Mouse (Mus musculus): ENCODE measurements at regions not wholly inside any gene's neighbourhood (a gene's known extent, or its start where the extent isn't known, plus 50 kb on each side); places are given as distances from the start of the nearest gene placed in this dataset.

- TF ChIP-seq NANOG (IDR thresholded peaks at IDR 0.05; ENCODE audit: borderline replicate concordance, low read length) (no peak), CTCF (conservative IDR thresholded peaks at IDR 0.05; ENCODE audit: low read length) (no peak), POU5F1 (IDR thresholded peaks at IDR 0.05; ENCODE audit: borderline replicate concordance, low read length) (no peak)
- H3K4me3 ChIP-seq (replicated peaks; ENCODE audit: low read length): no peak overlapping the region
Measured at GRCm38 (mm10) chr11:19441936-19442335, 423.2 kb upstream of the Meis1 start.

GRCm38 (mm10) chr11:19455391-19456290 is 436.9 kb upstream of the Meis1 start:
- no peaks in the 10 kb centered on the region for H3K4me1 ChIP-seq (replicated peaks; ENCODE audit: low read depth, low read length)
- no peaks in the 10 kb centered on the region for H3K9me3 ChIP-seq (ENCODE audit: low read length)
- no peaks in the 10 kb centered on the region for H3K27me3 ChIP-seq (ENCODE audit: insufficient read depth, low read length)
- TF ChIP-seq CTCF (conservative IDR thresholded peaks at IDR 0.05; ENCODE audit: low read length) (no peak), NANOG (IDR thresholded peaks at IDR 0.05; ENCODE audit: borderline replicate concordance, low read length) (no peak), POU5F1 (IDR thresholded peaks at IDR 0.05; ENCODE audit: borderline replicate concordance, low read length) (no peak)
- H3K4me3 ChIP-seq (replicated peaks; ENCODE audit: low read length): no peak overlapping the region
- no peaks in the 10 kb centered on the region for H3K36me3 ChIP-seq (ENCODE audit: insufficient read depth, low read length)

More at GRCm38 (mm10) chr11:19441936-19442335, 423.2 kb upstream of the Meis1 start:
- Histone ChIP-seq H3K27me3 (ENCODE audit: insufficient read depth, low read length) (no peaks in the 10 kb centered on the region), H3K4me1 (replicated peaks; ENCODE audit: low read depth, low read length) (no peaks in the 10 kb centered on the region), H3K9me3 (ENCODE audit: low read length) (no peaks in the 10 kb centered on the region), H3K36me3 (ENCODE audit: insufficient read depth, low read length) (no peaks in the 10 kb centered on the region)

- Histone ChIP-seq H3K27me3 (ENCODE audit: insufficient read depth, low read length) (no peaks in the 10 kb centered on the region), H3K4me3 (replicated peaks; ENCODE audit: low read length) (no peak overlapping the region), H3K4me1 (replicated peaks; ENCODE audit: low read depth, low read length) (no peaks in the 10 kb centered on the region), H3K36me3 (ENCODE audit: insufficient read depth, low read length) (no peaks in the 10 kb centered on the region), H3K9me3 (ENCODE audit: low read length) (no peaks in the 10 kb centered on the region)
- no peak for TF ChIP-seq POU5F1 (IDR thresholded peaks at IDR 0.05; ENCODE audit: borderline replicate concordance, low read length)
Measured at GRCm38 (mm10) chr11:19456577-19456976, 437.8 kb upstream of the Meis1 start.

GRCm38 (mm10) chr11:19463730-19464358 is 445.1 kb upstream of the Meis1 start:
- H3K36me3 ChIP-seq (ENCODE audit: insufficient read depth, low read length): no peaks in the 10 kb centered on the region
- no peaks in the 10 kb centered on the region for H3K4me1 ChIP-seq (replicated peaks; ENCODE audit: low read depth, low read length)
- H3K27me3 ChIP-seq (ENCODE audit: insufficient read depth, low read length): no peaks in the 10 kb centered on the region
- H3K4me3 ChIP-seq (replicated peaks; ENCODE audit: low read length): no peak overlapping the region
- TF ChIP-seq CTCF (conservative IDR thresholded peaks at IDR 0.05; ENCODE audit: low read length) (no peak), POU5F1 (IDR thresholded peaks at IDR 0.05; ENCODE audit: borderline replicate concordance, low read length) (no peak), NANOG (IDR thresholded peaks at IDR 0.05; ENCODE audit: borderline replicate concordance, low read length) (no peak)
- no peaks in the 10 kb centered on the region for H3K9me3 ChIP-seq (ENCODE audit: low read length)

DNA sequence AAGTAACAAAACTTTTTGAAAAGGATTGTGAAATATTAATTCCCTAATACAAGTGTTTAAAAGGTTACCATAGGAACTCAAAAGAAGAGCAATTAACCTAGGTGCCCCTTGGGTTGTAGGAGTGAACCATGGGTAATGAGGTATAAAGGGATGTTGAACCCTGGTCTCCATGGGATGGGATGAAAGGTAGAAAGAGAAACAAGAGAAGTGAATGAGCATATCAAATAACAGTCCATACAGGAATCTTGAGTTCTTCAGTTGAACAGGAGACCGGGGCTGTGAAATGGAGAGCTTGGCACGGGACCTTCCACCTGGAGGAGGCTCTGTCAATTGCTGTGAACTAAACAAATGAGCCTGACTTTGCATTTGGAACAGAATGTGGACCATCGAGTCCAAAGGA is 449.6 kb upstream of the Meis1 start:
- no peaks in the 10 kb centered on the region for H3K4me1 ChIP-seq (replicated peaks; ENCODE audit: low read depth, low read length)
- no peak for TF ChIP-seq NANOG (IDR thresholded peaks at IDR 0.05; ENCODE audit: borderline replicate concordance, low read length)
- TF ChIP-seq POU5F1 (IDR thresholded peaks at IDR 0.05; ENCODE audit: borderline replicate concordance, low read length): no peak
- no peak for TF ChIP-seq CTCF (conservative IDR thresholded peaks at IDR 0.05; ENCODE audit: low read length)
- H3K27me3 ChIP-seq (ENCODE audit: insufficient read depth, low read length): peaks cover 2% of the 10 kb centered on the region; the same call in 1 of the 2 replicates
- H3K4me3 ChIP-seq (replicated peaks; ENCODE audit: low read length): no peak overlapping the region
- no peaks in the 10 kb centered on the region for H3K36me3 ChIP-seq (ENCODE audit: insufficient read depth, low read length)
- H3K9me3 ChIP-seq (ENCODE audit: low read length): peaks cover 3% of the 10 kb centered on the region; the same call in 1 of the 2 replicates

DNA sequence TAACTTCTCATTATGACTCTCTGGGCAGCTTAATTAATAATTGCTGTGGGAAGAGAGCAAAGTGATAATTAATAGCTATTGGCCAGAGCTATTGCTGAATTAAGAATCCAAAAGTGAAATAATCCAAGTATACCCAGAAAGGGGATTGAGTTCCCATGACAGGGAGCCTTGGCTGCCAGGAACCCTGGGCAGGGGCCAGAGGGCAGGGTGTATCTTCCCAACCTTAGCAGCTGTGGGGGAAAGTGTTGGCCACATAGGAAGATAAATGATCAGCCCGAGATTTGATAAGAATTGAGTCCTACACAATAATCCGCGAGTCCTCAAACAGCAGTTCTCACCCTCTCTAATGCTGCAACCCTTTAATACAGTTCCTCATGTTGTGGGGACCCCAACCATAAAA is 450.0 kb upstream of the Meis1 start:
- no peaks in the 10 kb centered on the region for H3K4me1 ChIP-seq (replicated peaks; ENCODE audit: low read depth, low read length)
- peaks cover 5% of the 10 kb centered on the region; the same call in 1 of the 2 replicates for H3K27me3 ChIP-seq (ENCODE audit: insufficient read depth, low read length)
- no peaks in the 10 kb centered on the region for H3K36me3 ChIP-seq (ENCODE audit: insufficient read depth, low read length)
- no peak for TF ChIP-seq NANOG (IDR thresholded peaks at IDR 0.05; ENCODE audit: borderline replicate concordance, low read length)
- TF ChIP-seq CTCF (conservative IDR thresholded peaks at IDR 0.05; ENCODE audit: low read length): no peak
- TF ChIP-seq POU5F1 (IDR thresholded peaks at IDR 0.05; ENCODE audit: borderline replicate concordance, low read length): no peak
- H3K9me3 ChIP-seq (ENCODE audit: low read length): peaks cover 3% of the 10 kb centered on the region; the same call in 1 of the 2 replicates
- H3K4me3 ChIP-seq (replicated peaks; ENCODE audit: low read length): no peak overlapping the region

DNA sequence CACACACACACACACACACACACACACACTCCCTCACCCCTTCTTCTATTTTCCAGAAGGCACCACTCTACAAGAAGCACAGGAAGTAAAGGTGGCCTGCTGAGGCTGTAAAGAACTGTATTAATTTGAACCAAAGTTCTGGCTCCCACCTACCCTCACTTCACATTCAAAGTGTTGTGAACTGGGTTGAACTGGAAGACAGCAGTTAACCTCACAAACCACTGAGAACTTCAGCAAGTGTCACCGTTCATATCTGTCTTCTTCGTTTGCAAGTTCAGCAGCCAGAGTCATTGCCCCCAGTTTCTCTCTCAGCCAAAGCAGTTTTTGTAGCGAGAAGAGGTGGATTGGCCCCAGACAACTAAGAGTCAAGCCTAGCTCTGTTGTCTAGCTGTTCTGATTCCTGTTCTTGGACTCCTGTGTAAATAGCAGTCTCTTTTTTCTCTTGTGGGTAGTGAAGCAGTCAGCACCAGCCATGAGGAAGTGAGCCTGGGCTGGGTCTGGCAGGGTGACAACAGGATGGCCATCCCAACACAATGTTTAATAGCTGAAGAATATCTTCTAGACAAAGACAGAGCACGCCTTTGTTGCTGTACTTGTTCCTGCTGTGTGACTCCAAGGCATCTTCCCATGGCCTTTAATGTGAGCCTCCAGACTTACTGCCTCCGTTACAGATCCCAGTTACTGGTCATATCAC is 452.0 kb upstream of the Meis1 start:
- TF ChIP-seq POU5F1 (IDR thresholded peaks at IDR 0.05; ENCODE audit: borderline replicate concordance, low read length): no peak
- no peak for TF ChIP-seq NANOG (IDR thresholded peaks at IDR 0.05; ENCODE audit: borderline replicate concordance, low read length)
- no peak for TF ChIP-seq CTCF (conservative IDR thresholded peaks at IDR 0.05; ENCODE audit: low read length)
- Histone ChIP-seq H3K4me3 (replicated peaks; ENCODE audit: low read length) (no peak overlapping the region), H3K4me1 (replicated peaks; ENCODE audit: low read depth, low read length) (peaks cover 11% of the 10 kb centered on the region)

More for the DNA sequence above, 452.0 kb upstream of the Meis1 start:
- Histone ChIP-seq H3K27me3 (ENCODE audit: insufficient read depth, low read length) (peaks cover 8% of the 10 kb centered on the region; the same call in 1 of the 2 replicates), H3K9me3 (ENCODE audit: low read length) (peaks cover 3% of the 10 kb centered on the region; the same call in 1 of the 2 replicates), H3K36me3 (ENCODE audit: insufficient read depth, low read length) (no peaks in the 10 kb centered on the region)

Measured in E14TG2a.4 (cell line).